Mouse (Mus musculus) E14TG2a.4 (cell line): ENCODE measurements at regions not wholly inside any gene's neighbourhood (a gene's known extent, or its start where the extent isn't known, plus 50 kb on each side); places are given as distances from the start of the nearest gene placed in this dataset.

ENCODE experiments used
- CTCF ChIP-seq: conservative IDR thresholded peaks from 2 replicates; pipeline ENCODE4 v1.5.1; 2014; ENCODE audit warnings: low read length
- POU5F1 ChIP-seq: IDR thresholded peaks from 2 replicates; pipeline ENCODE4 v1.6.1; 2014; ENCODE audit warnings: low read length, borderline replicate concordance

- TF ChIP-seq CTCF (no peak), POU5F1 (no peak)
Measured at GRCm38 (mm10) chr14:37237191-37237590, 102.1 kb upstream of the Ghitm start.
